Mouse (Mus musculus) bone marrow, adult 2 months (tissue): ENCODE measurements around the gene Galnt18. TPM values are rescaled to one million over a fixed set of nuclear protein-coding genes. Genes with fewer than 3 reads are reported as not detected.

Experiments
- H3K27ac ChIP-seq: fragments of 200-500 bp; 2 replicates; pipeline ENCODE4 v1.5.1; 2012; ENCODE audit warnings: low read depth, mild to moderate bottlenecking, control low read depth, inconsistent platforms, low read length; ENCODE audit not compliant: control insufficient read depth, poor library complexity, insufficient read depth
- H3K4me1 ChIP-seq: fragments of 200-500 bp; 2 replicates; pipeline ENCODE4 v1.6.1; 2011; ENCODE audit warnings: low read length; ENCODE audit not compliant: control insufficient read depth, insufficient read depth
- H3K4me3 ChIP-seq: fragments of 200-500 bp; replicated peaks from 2 replicates; pipeline ENCODE3; 2011; ENCODE audit warnings: mild to moderate bottlenecking, low read depth, low read length, control low read depth; ENCODE audit not compliant: control insufficient read depth
- CTCF ChIP-seq: fragments of 200-500 bp; IDR thresholded peaks from 2 replicates; pipeline ENCODE4 v1.5.1; 2011; ENCODE audit warnings: low read length, control low read depth; ENCODE audit not compliant: control insufficient read depth, insufficient read depth
- POLR2A ChIP-seq: fragments of 200-500 bp; IDR thresholded peaks from 2 replicates; pipeline ENCODE4 v1.6.1; 2011; ENCODE audit warnings: low read depth, mild to moderate bottlenecking, control low read depth, low read length, borderline replicate concordance; ENCODE audit not compliant: control insufficient read depth
- WGBS: fragments of 180-500 bp; shearing (Covaris S2); methylation state at CpG from one replicate; pipeline ENCODE4 v1.1.7; 2018; 5-methylcytosine and 5-hydroxymethylcytosine counted together
- polyA plus RNA-seq: library from polyadenylated mRNA; stranded (reverse); fragments of >200 nt; gene quantifications from 2 replicates; pipeline ENCODE4 v1.2.4, GENCODE M21; 2011; ENCODE audit warnings: low replicate concordance; ENCODE audit not compliant: missing spikeins, insufficient read depth, insufficient read length

The Galnt18 gene
- polyA plus RNA-seq, 1 experiment = 2.2 TPM

GRCm38 (mm10) chr7:111737426-111737825 lies 42.4 kb downstream of the Galnt18 start:
- TF ChIP-seq POLR2A (no peak), CTCF (no peak)
- Histone ChIP-seq H3K27ac (no peak overlapping the region), H3K4me3 (no peak overlapping the region), H3K4me1 (no peaks in the 10 kb centered on the region)
- 63% methylated on average over 7 of the region's 7 CpGs for WGBS

- WGBS = 53% methylated on average over 3 of the region's 3 CpGs
- Histone ChIP-seq H3K4me3 (no peak overlapping the region), H3K27ac (no peak overlapping the region), H3K4me1 (no peaks in the 10 kb centered on the region)
- no peak for TF ChIP-seq POLR2A
- TF ChIP-seq CTCF = no peak
Observed at GRCm38 (mm10) chr7:111736365-111736764, 43.4 kb downstream of the Galnt18 start.

- no peak overlapping the region for H3K4me3 ChIP-seq
- 76% methylated on average over 8 of the region's 8 CpGs for WGBS
- H3K27ac ChIP-seq = no peak overlapping the region
- H3K4me1 ChIP-seq = no peaks in the 10 kb centered on the region
- TF ChIP-seq POLR2A (no peak), CTCF (no peak)
Observed at GRCm38 (mm10) chr7:111730346-111731269, 49.2 kb downstream of the Galnt18 start.

- H3K4me1 ChIP-seq = no peaks in the 10 kb centered on the region
- TF ChIP-seq POLR2A (no peak), CTCF (no peak)
- WGBS = 46% methylated on average over 2 of the region's 2 CpGs
- H3K27ac ChIP-seq = no peak overlapping the region
- no peak overlapping the region for H3K4me3 ChIP-seq
Observed at GRCm38 (mm10) chr7:111726928-111727327, 52.8 kb downstream of the Galnt18 start.

- Histone ChIP-seq H3K4me3 (no peak overlapping the region), H3K4me1 (no peaks in the 10 kb centered on the region), H3K27ac (no peak overlapping the region)
- WGBS = 71% methylated on average over 7 of the region's 7 CpGs
- TF ChIP-seq CTCF (no peak), POLR2A (no peak)
Observed at GRCm38 (mm10) chr7:111724730-111725129, 55.0 kb downstream of the Galnt18 start.

- 71% methylated on average over 4 of the region's 4 CpGs for WGBS
- Histone ChIP-seq H3K27ac (no peak overlapping the region), H3K4me1 (no peaks in the 10 kb centered on the region), H3K4me3 (no peak overlapping the region)
- TF ChIP-seq CTCF (no peak), POLR2A (no peak)
Observed at GRCm38 (mm10) chr7:111724004-111724403, 55.8 kb downstream of the Galnt18 start.

GRCm38 (mm10) chr7:111721308-111721698 lies 58.5 kb downstream of the Galnt18 start:
- no peak overlapping the region for H3K4me3 ChIP-seq
- no peak overlapping the region for H3K27ac ChIP-seq
- TF ChIP-seq POLR2A = no peak
- no peak for TF ChIP-seq CTCF
- WGBS = 80% methylated on average over 5 of the region's 5 CpGs
- H3K4me1 ChIP-seq = no peaks in the 10 kb centered on the region

- WGBS = 77% methylated on average over 8 of the region's 8 CpGs
- no peak overlapping the region for H3K27ac ChIP-seq
- H3K4me1 ChIP-seq = no peaks in the 10 kb centered on the region
- TF ChIP-seq POLR2A (no peak), CTCF (no peak)
- H3K4me3 ChIP-seq = no peak overlapping the region
Observed at GRCm38 (mm10) chr7:111720511-111721307, 59.1 kb downstream of the Galnt18 start.
